Comparison of ENCODE assay signal across 8 mouse cellular contexts in the genomic region with DNA sequence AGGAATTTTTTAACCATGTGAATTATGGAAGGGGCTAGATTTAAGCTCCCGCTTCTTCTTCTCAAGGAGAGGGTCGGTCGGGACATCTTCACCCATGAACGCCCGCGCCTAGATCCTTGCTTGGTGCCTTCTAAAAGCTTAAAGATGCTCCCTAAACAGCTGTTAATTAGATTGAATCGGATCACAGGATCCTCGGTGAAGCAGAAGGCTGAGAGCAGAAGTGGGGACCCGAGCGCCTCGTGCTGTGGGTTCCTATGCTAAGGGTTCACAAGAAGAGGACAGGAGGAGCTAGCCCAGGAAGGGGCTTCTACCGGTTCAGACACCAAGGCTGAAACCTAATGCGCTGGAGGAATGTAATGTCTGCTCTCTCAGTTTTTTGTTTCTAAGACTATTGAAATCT. TPM values are rescaled to one million over a fixed set of nuclear protein-coding genes. Genes with fewer than 3 reads are reported as not detected.
DNase-seq lines count a peak whose midpoint lies in the region; ATAC-seq lines count a peak whose summit lies in the region.
"Had no signal": no experiment of that assay in that cellular context is flagged by ENCODE, and none has a peak within 500 bp of the region (broad histone marks: within the 10 kb centered on the region; RNA-seq: fewer than 3 reads in every experiment).

No protein-coding gene starts in this region.

- WGBS in forebrain, embryonic 13.5 days: 7% methylated on average over 13 of the region's 13 CpGs
- 13% methylated on average over 13 of the region's 13 CpGs for WGBS in intestine, embryonic 16.5 days
- WGBS in neural tube, embryonic 15.5 days: 9% methylated on average over 13 of the region's 13 CpGs

- H3K36me3 ChIP-seq in forebrain, embryonic 13.5 days (ENCODE audit: poor library complexity, severe bottlenecking): no peaks in the 10 kb centered on the region
- H3K36me3 ChIP-seq in intestine, embryonic 16.5 days (ENCODE audit: control insufficient read depth, insufficient read depth, low read length): no peaks in the 10 kb centered on the region
- no peaks in the 10 kb centered on the region for H3K36me3 ChIP-seq in neural tube, embryonic 15.5 days

- peak; percentile 31 to 38 for DNase-seq in left cerebral cortex, postnatal 36 days (ENCODE audit: low spot score in 2 of 2)
- DNase-seq in left cerebral cortex, adult 9 months (ENCODE audit: low spot score in 2 of 2): no peak
- DNase-seq in adrenal gland, postnatal 36 days: no peak
- DNase-seq: kidney, adult 2 months had no signal

- H3K4me3 ChIP-seq in forebrain, embryonic 13.5 days: peak overlapping the region; percentile 83
- H3K4me3 ChIP-seq in intestine, embryonic 16.5 days (ENCODE audit: low read length): peak overlapping the region; percentile 67; the same call in 1 of the 2 replicates
- peak overlapping the region; percentile 83 for H3K4me3 ChIP-seq in neural tube, embryonic 15.5 days (replicated peaks)

- no peaks in the 10 kb centered on the region for H3K9me3 ChIP-seq in forebrain, embryonic 13.5 days (replicated peaks)
- H3K9me3 ChIP-seq in intestine, embryonic 16.5 days (ENCODE audit: control insufficient read depth, low read length): no peaks in the 10 kb centered on the region
- H3K9me3 ChIP-seq in neural tube, embryonic 15.5 days (replicated peaks): no peaks in the 10 kb centered on the region

- H3K27me3 ChIP-seq in forebrain, embryonic 13.5 days: peaks cover 27% of the 10 kb centered on the region; the same call in 1 of the 2 replicates
- H3K27me3 ChIP-seq in intestine, embryonic 16.5 days (replicated peaks; ENCODE audit: control insufficient read depth, insufficient read depth, low read length): peaks cover 37% of the 10 kb centered on the region
- H3K27me3 ChIP-seq in neural tube, embryonic 15.5 days (replicated peaks): 0 out of 2 replicates have a peak, but pooled peaks cover 2% of the 10 kb centered on the region

- peak overlapping the region; percentile 51; the same call in 1 of the 2 replicates for H3K27ac ChIP-seq in forebrain, embryonic 13.5 days
- H3K27ac ChIP-seq in intestine, embryonic 16.5 days (ENCODE audit: low read length): no peak overlapping the region
- H3K27ac ChIP-seq in neural tube, embryonic 15.5 days (replicated peaks): peak overlapping the region; percentile 88

- intact Hi-C loops in left cerebral cortex, postnatal 36 days (cut with DNase I): no loop called here

- ATAC-seq in forebrain, embryonic 13.5 days: no peak
- ATAC-seq in intestine, embryonic 16.5 days: no peak
- peak; percentile 13; the same call in 1 of the 2 replicates for ATAC-seq in neural tube, embryonic 15.5 days (ENCODE audit: low FRiP score)
- no peak for ATAC-seq in erythroblast, adult 5-6 weeks (replicated peaks; ENCODE audit: low FRiP score, poor library complexity, severe bottlenecking)

- peaks cover 33% of the 10 kb centered on the region for H3K4me1 ChIP-seq in forebrain, embryonic 13.5 days
- H3K4me1 ChIP-seq in intestine, embryonic 16.5 days (ENCODE audit: control insufficient read depth, insufficient read depth, low read length): peaks cover 13% of the 10 kb centered on the region
- peaks cover 32% of the 10 kb centered on the region for H3K4me1 ChIP-seq in neural tube, embryonic 15.5 days

- peak overlapping the region; percentile 88 for H3K4me2 ChIP-seq in forebrain, embryonic 13.5 days
- no peak overlapping the region for H3K4me2 ChIP-seq in intestine, embryonic 16.5 days (ENCODE audit: low read depth, low read length)
- peak overlapping the region; percentile 69 for H3K4me2 ChIP-seq in neural tube, embryonic 15.5 days

- peak overlapping the region; percentile 87 for H3K9ac ChIP-seq in forebrain, embryonic 13.5 days
- H3K9ac ChIP-seq in intestine, embryonic 16.5 days (ENCODE audit: low read depth, low read length): no peak overlapping the region
- peak overlapping the region; percentile 90 for H3K9ac ChIP-seq in neural tube, embryonic 15.5 days (replicated peaks)

RNA-seq across cellular contexts. Expression of a gene that starts 0.5 kb away (rescaled TPM):
- total RNA-seq in left cerebral cortex, postnatal 36 days (2021): 10 to 100 TPM; 80.5 to 92.6 TPM
- 3.8 and 4.3 TPM in 2 replicates for polyA plus RNA-seq in forebrain, embryonic 13.5 days (2015; fragmentation: Nextera tagmentation; extraction: Ambion mirVana)
- 0.37 and 0.38 TPM in 2 replicates for polyA plus RNA-seq in intestine, embryonic 16.5 days (2015; fragmentation: Nextera tagmentation; extraction: Ambion mirVana)
- polyA plus RNA-seq in neural tube, embryonic 15.5 days (2015; fragmentation: Nextera tagmentation; extraction: Ambion mirVana): 6.5 and 7.1 TPM in 2 replicates
- total RNA-seq in erythroblast, adult 5-6 weeks (2015; ENCODE audit: low replicate concordance): 1.0 TPM in 1 of 2 replicates, not detected in the other
- total RNA-seq in erythroblast, adult 5-6 weeks (2017; ENCODE audit: low replicate concordance): 1.1 TPM in 1 of 2 replicates, not detected in the other
- 1 to 10 TPM; 1.4 to 2.6 TPM for total RNA-seq in adrenal gland, postnatal 36 days (2021)

Comparison
In these comparisons a context has a peak if more than half of its experiments do, and no peak if none do; other contexts are left out.
1. DNase-seq: peak in left cerebral cortex, postnatal 36 days (2 of 2); none in left cerebral cortex, adult 9 months (0 of 2) and adrenal gland, postnatal 36 days (0 of 2).
2. RNA of a gene that starts 0.5 kb away (total RNA-seq): 80.5 to 92.6 TPM in left cerebral cortex, postnatal 36 days; 1.4 to 2.6 TPM in adrenal gland, postnatal 36 days and 1.0 to 1.1 TPM in erythroblast, adult 5-6 weeks; every median in the first group is over 10 times any median in the second.
3. Peak in every context shown above with its lines, with median percentiles within 50 percentile points of each other: H3K4me3 ChIP-seq.